Mouse (Mus musculus): ENCODE results near the gene Mapkap1. TPM values are rescaled to one million over a fixed set of nuclear protein-coding genes. Genes with fewer than 3 reads are reported as not detected.

Gene Mapkap1
- total and polyA plus RNA-seq, 3 experiments: 37.4 to 90.0 (median 60.9) TPM

DNA sequence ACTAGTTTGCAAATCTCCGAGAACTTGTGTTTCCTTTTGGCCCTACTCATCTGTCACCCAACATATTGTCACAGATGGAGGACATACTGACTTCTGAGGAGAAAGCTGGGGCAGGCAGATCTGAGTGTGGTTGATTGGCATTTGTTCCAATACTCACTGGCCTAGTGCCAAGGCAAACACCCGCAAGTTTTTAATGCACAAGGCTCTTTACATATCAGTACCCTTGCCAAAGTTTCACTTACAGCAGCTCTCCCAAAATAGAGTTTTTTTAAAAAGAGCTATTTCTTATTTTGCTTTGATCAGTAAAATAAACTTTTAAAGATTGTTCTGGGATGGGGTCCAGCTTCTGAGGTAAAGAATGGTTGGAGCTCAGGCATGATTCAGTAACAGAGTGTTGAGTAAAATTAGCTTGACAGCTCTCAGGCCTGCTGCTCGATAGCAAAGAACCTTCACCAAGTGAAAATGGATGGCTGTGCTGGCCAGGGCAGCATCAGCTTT lies 125.3 kb downstream of the Mapkap1 start:
- Histone ChIP-seq H3K36me3 (replicated peaks) (peaks cover 54% of the 10 kb centered on the region), H3K27me3 (ENCODE audit: insufficient read depth, low read length) (no peaks in the 10 kb centered on the region), H3K9me3 (replicated peaks) (no peaks in the 10 kb centered on the region), H3K4me1 (ENCODE audit: insufficient read depth, low read depth, low read length) (no peaks in the 10 kb centered on the region), H3K4me3 (ENCODE audit: low read depth, low read length) (no peak overlapping the region)
- TF ChIP-seq TAL1 (conservative IDR thresholded peaks at IDR 0.05; ENCODE audit: low read depth, low read length) (no peak), POLR2AphosphoS5 (IDR thresholded peaks at IDR 0.05; ENCODE audit: insufficient replicate concordance, low read depth, low read length) (no peak), GATA2 (IDR thresholded peaks at IDR 0.05; ENCODE audit: borderline replicate concordance, low read depth, low read length) (no peak), CTCF (IDR thresholded peaks at IDR 0.05; ENCODE audit: low read depth, low read length) (no peak), GATA1 (IDR thresholded peaks at IDR 0.05; ENCODE audit: borderline replicate concordance, low read length) (no peak)
- DNase-seq (ENCODE audit: low spot score) (no peak), ATAC-seq (ENCODE audit: extremely low read depth, insufficient number of reproducible peaks, low FRiP score, poor library complexity, severe bottlenecking) (no peak)

- Histone ChIP-seq H3K9me3 (replicated peaks) (no peaks in the 10 kb centered on the region), H3K36me3 (replicated peaks) (peaks cover 56% of the 10 kb centered on the region), H3K4me3 (ENCODE audit: low read depth, low read length) (no peak overlapping the region), H3K4me1 (ENCODE audit: insufficient read depth, low read depth, low read length) (no peaks in the 10 kb centered on the region), H3K27me3 (ENCODE audit: insufficient read depth, low read length) (no peaks in the 10 kb centered on the region)
- DNase-seq (ENCODE audit: low spot score): no peak
- ATAC-seq (ENCODE audit: extremely low read depth, insufficient number of reproducible peaks, low FRiP score, poor library complexity, severe bottlenecking): no peak
- no peak for TF ChIP-seq CTCF (IDR thresholded peaks at IDR 0.05; ENCODE audit: low read depth, low read length)
- no peak for TF ChIP-seq GATA2 (IDR thresholded peaks at IDR 0.05; ENCODE audit: borderline replicate concordance, low read depth, low read length)
- no peak for TF ChIP-seq GATA1 (IDR thresholded peaks at IDR 0.05; ENCODE audit: borderline replicate concordance, low read length)
- no peak for TF ChIP-seq TAL1 (conservative IDR thresholded peaks at IDR 0.05; ENCODE audit: low read depth, low read length)
- no peak for TF ChIP-seq POLR2AphosphoS5 (IDR thresholded peaks at IDR 0.05; ENCODE audit: insufficient replicate concordance, low read depth, low read length)
Measured at GRCm38 (mm10) chr2:34532394-34532793, 125.8 kb downstream of the Mapkap1 start.

- Histone ChIP-seq H3K9me3 (replicated peaks) (no peaks in the 10 kb centered on the region), H3K4me3 (ENCODE audit: low read depth, low read length) (no peak overlapping the region), H3K36me3 (replicated peaks) (peaks cover 62% of the 10 kb centered on the region), H3K27me3 (ENCODE audit: insufficient read depth, low read length) (no peaks in the 10 kb centered on the region), H3K4me1 (ENCODE audit: insufficient read depth, low read depth, low read length) (no peaks in the 10 kb centered on the region)
- TF ChIP-seq GATA2 (IDR thresholded peaks at IDR 0.05; ENCODE audit: borderline replicate concordance, low read depth, low read length) (no peak), TAL1 (conservative IDR thresholded peaks at IDR 0.05; ENCODE audit: low read depth, low read length) (no peak), GATA1 (IDR thresholded peaks at IDR 0.05; ENCODE audit: borderline replicate concordance, low read length) (no peak), CTCF (IDR thresholded peaks at IDR 0.05; ENCODE audit: low read depth, low read length) (no peak), POLR2AphosphoS5 (IDR thresholded peaks at IDR 0.05; ENCODE audit: insufficient replicate concordance, low read depth, low read length) (no peak)
- no peak for DNase-seq (ENCODE audit: low spot score)
- no peak for ATAC-seq (ENCODE audit: extremely low read depth, insufficient number of reproducible peaks, low FRiP score, poor library complexity, severe bottlenecking)
Measured at GRCm38 (mm10) chr2:34533281-34533680, 126.7 kb downstream of the Mapkap1 start.

DNA sequence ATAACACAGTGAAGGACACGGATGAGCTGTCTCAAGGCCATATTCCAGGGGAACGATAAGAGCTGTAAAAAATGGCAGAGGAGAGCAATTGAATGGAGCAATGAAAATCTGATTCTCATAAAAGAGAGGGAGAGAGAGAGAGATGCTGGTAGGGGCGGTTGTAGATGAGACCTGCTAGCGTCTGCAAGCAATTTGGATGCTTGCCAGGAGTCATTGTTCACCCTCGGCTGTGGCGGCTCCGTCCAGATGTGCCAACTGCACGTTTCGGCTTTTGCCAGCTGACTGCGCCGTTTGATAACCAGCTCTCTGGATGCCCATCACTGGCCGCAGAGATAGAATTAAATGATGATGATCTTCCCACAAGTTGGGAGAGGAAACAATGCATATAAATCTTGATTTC lies 128.4 kb downstream of the Mapkap1 start:
- Histone ChIP-seq H3K9me3 (replicated peaks) (no peaks in the 10 kb centered on the region), H3K4me1 (ENCODE audit: insufficient read depth, low read depth, low read length) (no peaks in the 10 kb centered on the region), H3K27me3 (ENCODE audit: insufficient read depth, low read length) (no peaks in the 10 kb centered on the region), H3K36me3 (replicated peaks) (peaks cover 67% of the 10 kb centered on the region), H3K4me3 (ENCODE audit: low read depth, low read length) (no peak overlapping the region)
- TF ChIP-seq GATA2 (IDR thresholded peaks at IDR 0.05; ENCODE audit: borderline replicate concordance, low read depth, low read length): no peak
- DNase-seq (ENCODE audit: low spot score): no peak
- no peak for ATAC-seq (ENCODE audit: extremely low read depth, insufficient number of reproducible peaks, low FRiP score, poor library complexity, severe bottlenecking)

- DNase-seq (ENCODE audit: low spot score): no peak
Measured at GRCm38 (mm10) chr2:34537356-34537755, 130.8 kb downstream of the Mapkap1 start.

DNA sequence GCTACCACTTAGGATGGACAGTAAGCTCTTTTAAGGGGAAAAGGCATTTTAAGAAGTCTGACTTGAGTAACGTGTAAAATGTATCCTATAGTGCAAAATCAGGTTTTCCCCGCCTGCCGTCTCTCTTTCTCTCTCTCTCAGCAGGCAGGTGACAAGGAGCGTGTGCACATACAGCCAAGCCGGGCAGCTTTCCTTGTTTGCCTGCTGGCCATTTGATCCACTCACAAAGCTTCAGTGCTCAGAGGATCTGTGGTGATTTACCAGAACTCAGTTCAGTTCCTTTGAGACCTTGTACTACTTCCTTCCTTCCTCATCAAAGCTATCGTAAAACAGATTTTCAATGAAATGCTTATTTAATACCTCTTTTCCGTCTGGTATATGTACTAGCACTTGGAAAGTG lies 137.0 kb downstream of the Mapkap1 start:
- Histone ChIP-seq H3K9me3 (replicated peaks) (no peaks in the 10 kb centered on the region), H3K4me1 (ENCODE audit: insufficient read depth, low read depth, low read length) (no peaks in the 10 kb centered on the region), H3K4me3 (ENCODE audit: low read depth, low read length) (no peak overlapping the region), H3K27me3 (ENCODE audit: insufficient read depth, low read length) (no peaks in the 10 kb centered on the region), H3K36me3 (replicated peaks) (peaks cover 65% of the 10 kb centered on the region)
- ATAC-seq (ENCODE audit: extremely low read depth, insufficient number of reproducible peaks, low FRiP score, poor library complexity, severe bottlenecking) (no peak), DNase-seq (ENCODE audit: low spot score) (no peak)
- no peak for TF ChIP-seq POLR2AphosphoS5 (IDR thresholded peaks at IDR 0.05; ENCODE audit: insufficient replicate concordance, low read depth, low read length)
- TF ChIP-seq GATA2 (IDR thresholded peaks at IDR 0.05; ENCODE audit: borderline replicate concordance, low read depth, low read length): no peak
- TF ChIP-seq GATA1 (IDR thresholded peaks at IDR 0.05; ENCODE audit: borderline replicate concordance, low read length): no peak
- no peak for TF ChIP-seq CTCF (IDR thresholded peaks at IDR 0.05; ENCODE audit: low read depth, low read length)
- TF ChIP-seq TAL1 (conservative IDR thresholded peaks at IDR 0.05; ENCODE audit: low read depth, low read length): no peak

More at GRCm38 (mm10) chr2:34537356-34537755, 130.8 kb downstream of the Mapkap1 start:
- no peaks in the 10 kb centered on the region for H3K9me3 ChIP-seq (replicated peaks)
- ATAC-seq (ENCODE audit: extremely low read depth, insufficient number of reproducible peaks, low FRiP score, poor library complexity, severe bottlenecking): no peak
- no peak overlapping the region for H3K4me3 ChIP-seq (ENCODE audit: low read depth, low read length)
- no peaks in the 10 kb centered on the region for H3K27me3 ChIP-seq (ENCODE audit: insufficient read depth, low read length)
- peaks cover 65% of the 10 kb centered on the region for H3K36me3 ChIP-seq (replicated peaks)
- no peak for TF ChIP-seq CTCF (IDR thresholded peaks at IDR 0.05; ENCODE audit: low read depth, low read length)
- no peak for TF ChIP-seq POLR2AphosphoS5 (IDR thresholded peaks at IDR 0.05; ENCODE audit: insufficient replicate concordance, low read depth, low read length)
- no peak for TF ChIP-seq TAL1 (conservative IDR thresholded peaks at IDR 0.05; ENCODE audit: low read depth, low read length)
- no peak for TF ChIP-seq GATA1 (IDR thresholded peaks at IDR 0.05; ENCODE audit: borderline replicate concordance, low read length)
- TF ChIP-seq GATA2 (IDR thresholded peaks at IDR 0.05; ENCODE audit: borderline replicate concordance, low read depth, low read length): no peak
- H3K4me1 ChIP-seq (ENCODE audit: insufficient read depth, low read depth, low read length): no peaks in the 10 kb centered on the region

Data from G1E (cell line).